Mouse (Mus musculus): ENCODE results near the gene Thbs2. TPM values are rescaled to one million over a fixed set of nuclear protein-coding genes. Genes with fewer than 3 reads are reported as not detected.

Gene Thbs2
- total RNA-seq, 2 experiments from 2014 or later: 33.7 to 41.8 TPM

DNA sequence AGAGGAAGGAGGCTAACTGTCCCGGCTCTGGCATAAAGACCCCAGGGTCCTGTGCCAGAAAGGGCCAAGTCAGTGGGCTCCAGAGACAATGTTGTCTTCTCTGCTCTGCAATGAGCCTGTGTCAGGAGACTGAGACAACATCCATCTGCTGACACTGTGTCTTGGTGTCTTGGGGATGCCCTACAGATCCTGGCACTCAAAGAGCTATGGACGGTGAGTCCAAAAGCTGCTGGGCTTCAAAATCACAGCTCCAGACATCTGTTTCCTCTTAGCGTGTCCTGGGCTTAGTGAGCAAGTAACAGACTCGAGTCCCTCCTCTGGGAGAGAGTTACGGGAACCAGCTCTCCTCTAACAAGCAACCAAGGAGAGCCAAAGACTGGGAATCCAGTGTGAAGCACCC, 6.2 kb upstream of the Thbs2 start:
- intact Hi-C loops (cut with DNase I; ENCODE audit: low total_unique reads): no loop called here
- DNase-seq: peak; percentile 40

DNA sequence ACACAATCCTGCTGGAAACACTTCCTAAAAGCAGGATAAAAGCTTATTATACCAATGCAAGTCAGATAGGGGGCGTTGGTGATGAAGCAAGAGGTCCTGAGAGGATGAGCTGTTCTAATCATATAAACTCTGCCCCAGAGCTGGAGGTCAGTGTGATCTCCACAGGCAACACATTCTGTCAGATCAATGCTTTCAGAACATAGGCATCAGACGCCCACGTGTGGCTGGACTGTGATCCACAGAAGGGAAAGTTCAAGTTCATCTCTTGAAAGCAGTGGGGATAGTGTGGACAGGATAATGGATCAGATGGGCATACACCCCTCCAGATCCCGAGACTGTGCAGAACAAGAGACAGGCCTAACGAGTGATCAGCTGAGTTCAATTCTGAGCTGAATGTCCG, 4.2 kb upstream of the Thbs2 start:
- DNase-seq: no peak
- intact Hi-C loops (cut with DNase I; ENCODE audit: low total_unique reads): no loop called here

- no peak for DNase-seq
- intact Hi-C loops (cut with DNase I; ENCODE audit: low total_unique reads): no loop called here
Observed at GRCm38 (mm10) chr17:14697096-14697495, 3.1 kb upstream of the Thbs2 start.

- intact Hi-C loops (cut with DNase I; ENCODE audit: low total_unique reads): no loop called here
- no peak for DNase-seq
Observed at GRCm38 (mm10) chr17:14696281-14696795, 2.3 kb upstream of the Thbs2 start.

- intact Hi-C loops (cut with DNase I; ENCODE audit: low total_unique reads): no loop called here
- no peak for DNase-seq
Observed at GRCm38 (mm10) chr17:14693048-14693993, 714 bp downstream of the Thbs2 start.

DNA sequence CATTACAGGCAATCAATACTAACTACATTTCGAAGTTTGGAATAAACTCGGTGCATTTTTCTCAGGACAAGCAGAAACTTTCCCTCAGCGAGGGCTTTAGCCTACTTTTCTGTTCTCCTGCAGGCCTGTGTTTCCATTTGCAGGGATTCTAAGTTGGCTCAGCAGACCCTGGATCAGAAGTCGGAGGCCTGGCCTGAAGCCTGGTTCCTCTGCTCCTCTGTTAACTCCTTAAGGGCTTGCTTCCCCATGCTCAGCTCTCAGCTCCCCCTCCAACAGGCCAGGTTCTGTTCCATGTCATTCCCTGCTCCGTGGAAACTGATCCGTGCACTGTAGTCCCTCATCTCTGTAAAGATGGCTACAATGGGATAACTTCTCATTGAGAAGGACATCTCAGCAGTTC, 2.1 kb downstream of the Thbs2 start:
- intact Hi-C loops (cut with DNase I; ENCODE audit: low total_unique reads): no loop called here
- peak; percentile 65 for DNase-seq

DNA sequence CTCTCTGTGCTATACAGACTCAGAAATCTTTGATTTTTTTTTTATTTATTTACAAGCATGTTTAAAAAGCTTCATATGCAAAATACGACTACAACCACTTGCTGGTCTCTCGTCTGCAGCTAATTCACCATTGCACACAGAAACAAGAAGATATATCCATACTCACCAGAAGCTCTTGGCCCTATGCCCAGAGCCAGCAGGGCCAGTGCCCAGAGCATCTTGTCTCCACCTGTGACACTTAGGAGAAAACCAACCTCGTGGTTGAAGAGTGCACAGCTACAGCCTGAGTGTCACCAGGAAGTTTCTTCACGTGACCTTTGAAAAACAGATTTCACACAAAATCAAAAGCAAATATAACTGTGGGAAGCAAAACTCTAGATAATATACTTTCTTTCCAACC, 2.8 kb downstream of the Thbs2 start:
- intact Hi-C loops (cut with DNase I; ENCODE audit: low total_unique reads): no loop called here
- DNase-seq: no peak

DNA sequence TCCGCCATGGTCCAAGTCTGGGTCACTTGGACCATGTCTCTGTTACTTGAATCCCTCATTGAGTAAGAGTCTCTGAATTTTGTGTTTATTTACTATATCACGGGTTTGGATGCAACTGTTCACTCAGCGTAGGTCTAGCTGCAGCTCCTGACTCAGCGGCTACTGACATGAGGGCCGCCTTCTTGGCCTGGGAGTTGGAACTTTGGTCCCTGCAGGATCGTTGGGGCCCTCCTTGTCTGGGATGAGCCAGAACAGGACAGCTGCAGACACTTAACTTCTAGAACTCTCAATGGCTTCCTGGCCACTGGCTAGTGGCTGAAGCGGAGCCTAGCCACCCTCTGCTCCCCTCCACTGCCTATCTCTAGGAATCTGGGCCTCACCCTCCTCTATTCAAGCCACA, 11.2 kb downstream of the Thbs2 start:
- intact Hi-C loops (cut with DNase I; ENCODE audit: low total_unique reads): no loop called here
- peak; percentile 49 for DNase-seq

DNA sequence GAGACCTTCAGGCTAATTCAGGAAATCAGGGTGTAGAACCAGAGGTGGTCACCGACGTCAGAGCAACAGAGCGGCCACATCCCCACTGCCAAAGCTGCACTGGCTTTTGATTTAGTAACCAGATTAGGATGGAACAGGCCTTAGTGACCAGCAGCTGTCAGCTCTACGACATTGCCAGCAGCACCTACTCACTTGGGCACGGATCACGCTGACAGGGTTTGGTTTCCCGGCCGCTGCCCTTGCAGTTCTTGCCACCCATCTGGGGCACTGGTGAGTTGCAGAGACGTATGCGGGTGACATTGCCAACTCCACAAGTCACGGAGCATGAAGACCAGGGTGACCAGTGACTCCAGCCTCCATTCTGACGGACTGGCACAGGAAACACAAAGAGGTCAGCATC, 13.0 kb downstream of the Thbs2 start:
- intact Hi-C loops (cut with DNase I; ENCODE audit: low total_unique reads): no loop called here
- peak; percentile 69 for DNase-seq

- intact Hi-C loops (cut with DNase I; ENCODE audit: low total_unique reads): no loop called here
- no peak for DNase-seq
Observed at GRCm38 (mm10) chr17:14677198-14677597, 16.8 kb downstream of the Thbs2 start.

GRCm38 (mm10) chr17:14675517-14675916, 18.5 kb downstream of the Thbs2 start:
- intact Hi-C loops (cut with DNase I; ENCODE audit: low total_unique reads): no loop called here
- no peak for DNase-seq

DNA sequence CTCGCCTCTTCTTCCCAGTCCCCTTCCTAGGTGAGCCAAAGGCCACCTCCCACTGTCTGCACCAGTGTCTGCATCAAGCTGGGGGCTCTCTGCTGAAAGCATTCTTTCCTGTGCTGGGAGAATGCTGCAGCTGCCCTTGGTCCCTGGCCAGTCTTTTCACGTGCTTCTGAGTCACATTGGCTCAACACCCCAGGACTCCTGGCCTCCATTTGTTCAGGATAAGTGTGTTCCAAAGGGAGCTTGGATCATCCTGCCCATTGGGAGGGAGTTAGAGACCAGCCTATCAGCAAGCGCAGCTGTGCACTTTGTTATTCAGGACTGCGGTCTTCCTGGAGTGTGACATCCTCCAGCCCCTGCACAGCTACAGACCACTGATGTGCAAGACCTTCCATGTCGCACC, 21.6 kb downstream of the Thbs2 start:
- intact Hi-C loops (cut with DNase I; ENCODE audit: low total_unique reads): no loop called here

GRCm38 (mm10) chr17:14667225-14667624, 26.8 kb downstream of the Thbs2 start:
- intact Hi-C loops (cut with DNase I; ENCODE audit: low total_unique reads): no loop called here
- DNase-seq: no peak

More for the DNA sequence above, 21.6 kb downstream of the Thbs2 start:
- peak; percentile 84 for DNase-seq

GRCm38 (mm10) chr17:14666451-14666850, 27.6 kb downstream of the Thbs2 start:
- no peak for DNase-seq
- intact Hi-C loops (cut with DNase I; ENCODE audit: low total_unique reads): no loop called here

DNA sequence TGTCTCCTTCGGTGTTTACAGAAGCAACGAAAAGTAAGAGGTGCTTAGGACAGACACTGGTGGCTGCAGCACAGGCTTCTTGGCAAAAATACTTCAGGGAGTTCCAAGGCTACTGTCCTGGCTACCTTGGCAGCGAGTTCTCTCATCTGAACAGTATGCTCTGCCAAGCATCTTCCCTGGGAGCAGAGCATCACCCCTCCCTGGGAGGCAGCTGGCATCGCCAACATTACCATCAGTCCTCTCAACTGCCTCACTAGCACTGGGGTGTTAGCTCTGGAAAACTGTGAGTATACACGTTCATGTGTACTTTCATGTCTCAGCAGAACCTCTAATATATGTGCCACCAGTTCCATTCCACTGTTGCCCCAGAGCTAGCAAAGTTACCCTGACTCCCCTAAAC, 30.7 kb downstream of the Thbs2 start:
- intact Hi-C loops (cut with DNase I; ENCODE audit: low total_unique reads): no loop called here
- no peak for DNase-seq

DNA sequence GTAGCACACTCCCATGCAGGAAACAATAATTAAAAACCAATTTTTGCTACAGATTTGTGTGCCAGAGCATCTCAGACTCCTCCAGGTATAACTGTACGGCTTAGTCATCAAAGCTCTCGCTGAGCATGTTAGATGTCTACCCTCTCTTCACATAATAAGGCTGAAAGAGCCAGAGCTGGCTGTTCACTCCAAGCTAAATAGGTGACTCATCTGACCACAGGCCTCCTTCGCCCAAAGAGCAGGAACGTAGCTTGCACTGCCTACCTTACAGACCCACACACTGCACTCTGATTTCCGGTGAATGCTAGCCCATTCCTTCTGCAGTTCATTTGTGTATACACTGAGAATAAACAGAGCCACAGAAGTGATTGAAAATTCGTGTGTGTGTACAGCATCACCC, 31.6 kb downstream of the Thbs2 start:
- intact Hi-C loops (cut with DNase I; ENCODE audit: low total_unique reads): no loop called here
- DNase-seq: no peak

DNA sequence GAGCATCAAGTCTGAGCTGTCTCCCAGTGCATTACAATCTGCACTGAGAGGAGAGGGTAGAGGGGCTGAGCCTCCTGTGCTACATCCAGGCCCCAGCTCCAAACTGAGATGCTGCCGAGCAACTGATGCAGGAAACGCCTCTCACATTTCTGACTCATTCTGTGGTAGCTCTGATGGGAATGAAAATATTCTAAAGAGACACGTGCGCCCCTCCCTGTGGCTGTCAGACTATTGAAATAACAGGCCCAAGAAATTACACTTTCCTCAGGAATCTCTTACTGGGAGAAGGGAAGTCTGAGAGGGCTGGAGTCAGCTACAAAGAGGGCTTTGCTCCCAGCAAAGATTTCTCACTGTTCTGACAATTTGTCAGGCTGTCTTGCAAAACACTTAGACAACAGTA, 34.3 kb downstream of the Thbs2 start:
- intact Hi-C loops (cut with DNase I; ENCODE audit: low total_unique reads): no loop called here
- peak; percentile 40 for DNase-seq

DNA sequence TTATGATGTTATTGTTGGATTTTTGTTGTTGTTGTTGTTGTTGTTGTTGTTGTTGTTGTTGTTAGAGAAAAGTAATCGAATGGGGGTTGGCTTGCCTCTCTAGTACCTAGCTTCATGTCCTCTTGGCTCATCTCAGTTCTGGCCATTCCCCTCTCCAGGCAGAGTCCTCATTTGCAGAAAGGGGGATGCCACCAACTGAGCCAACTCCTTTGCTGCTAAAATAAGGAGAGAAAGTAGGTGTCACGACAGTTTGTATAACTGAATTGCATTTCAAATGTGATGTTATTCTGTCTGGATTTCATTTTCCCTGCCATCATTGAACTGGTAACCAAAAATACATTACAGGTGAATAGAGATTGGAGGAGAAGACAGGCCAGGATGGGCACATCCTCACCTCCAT, 35.9 kb downstream of the Thbs2 start:
- intact Hi-C loops (cut with DNase I; ENCODE audit: low total_unique reads): no loop called here
- no peak for DNase-seq

DNA sequence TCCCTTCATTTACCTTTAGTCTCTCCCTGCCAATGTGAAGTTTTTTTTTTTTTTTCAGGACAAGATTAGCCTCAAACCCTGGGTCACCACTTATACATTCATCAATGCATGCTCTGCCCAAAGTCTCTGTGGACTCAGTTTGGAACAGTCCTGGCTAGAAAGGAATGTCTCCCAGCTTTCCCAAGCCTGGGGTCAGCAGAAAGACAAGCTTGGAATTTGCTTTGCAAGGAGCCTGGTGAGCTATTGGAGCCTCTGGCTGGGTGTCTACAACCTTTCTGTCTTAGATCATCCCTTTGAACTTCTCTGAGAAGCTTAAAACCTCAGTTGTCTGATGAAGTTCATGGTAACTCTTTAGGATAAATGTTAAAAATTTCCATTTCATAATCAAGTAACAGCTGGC, 36.9 kb downstream of the Thbs2 start:
- intact Hi-C loops (cut with DNase I; ENCODE audit: low total_unique reads): no loop called here
- no peak for DNase-seq

DNA sequence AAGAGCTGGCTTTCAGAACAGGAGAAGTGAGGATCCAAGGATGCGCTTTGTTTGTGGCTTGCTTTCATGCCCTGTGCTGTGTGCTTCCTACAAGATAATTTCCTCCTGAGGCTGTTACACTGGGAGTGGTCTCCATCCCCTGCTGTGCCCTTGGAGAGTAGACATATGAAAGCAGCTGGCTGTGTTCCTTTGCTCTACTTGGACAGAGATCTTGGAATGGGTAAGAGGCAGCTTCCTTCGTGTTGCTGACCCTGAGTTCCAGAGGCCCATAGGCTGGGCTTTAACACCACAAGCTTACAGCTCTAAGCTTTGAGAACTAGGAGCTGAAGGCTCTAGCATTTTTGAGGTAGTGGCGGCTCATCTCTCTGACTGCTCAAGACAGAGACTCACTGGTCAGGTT, 39.1 kb downstream of the Thbs2 start:
- no peak for DNase-seq
- intact Hi-C loops (cut with DNase I; ENCODE audit: low total_unique reads): no loop called here

DNA sequence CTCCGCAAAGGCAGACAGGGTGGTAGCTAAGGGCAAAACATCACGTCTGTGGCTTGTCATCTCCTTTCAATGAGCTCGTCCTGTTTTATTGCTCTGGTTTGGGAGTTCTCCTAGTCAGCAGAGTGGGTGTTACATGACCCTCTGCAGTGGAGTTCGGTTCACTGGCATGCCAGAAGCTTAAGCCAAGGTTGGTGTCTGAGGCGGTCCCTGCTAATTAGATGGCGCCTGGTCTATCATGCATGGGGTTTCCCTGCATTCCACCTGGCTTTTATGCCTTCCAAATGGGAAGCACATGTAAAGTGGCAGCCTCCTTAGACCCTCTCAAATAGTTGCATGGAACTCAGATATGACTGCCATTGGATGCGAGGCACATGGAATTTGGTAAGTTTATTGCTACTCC, 42.0 kb downstream of the Thbs2 start:
- intact Hi-C loops (cut with DNase I; ENCODE audit: low total_unique reads): no loop called here
- no peak for DNase-seq

Measured in gastrocnemius, postnatal 14 days (tissue).